Comparison of ENCODE assay signal across 8 mouse cellular contexts in the genomic region with DNA sequence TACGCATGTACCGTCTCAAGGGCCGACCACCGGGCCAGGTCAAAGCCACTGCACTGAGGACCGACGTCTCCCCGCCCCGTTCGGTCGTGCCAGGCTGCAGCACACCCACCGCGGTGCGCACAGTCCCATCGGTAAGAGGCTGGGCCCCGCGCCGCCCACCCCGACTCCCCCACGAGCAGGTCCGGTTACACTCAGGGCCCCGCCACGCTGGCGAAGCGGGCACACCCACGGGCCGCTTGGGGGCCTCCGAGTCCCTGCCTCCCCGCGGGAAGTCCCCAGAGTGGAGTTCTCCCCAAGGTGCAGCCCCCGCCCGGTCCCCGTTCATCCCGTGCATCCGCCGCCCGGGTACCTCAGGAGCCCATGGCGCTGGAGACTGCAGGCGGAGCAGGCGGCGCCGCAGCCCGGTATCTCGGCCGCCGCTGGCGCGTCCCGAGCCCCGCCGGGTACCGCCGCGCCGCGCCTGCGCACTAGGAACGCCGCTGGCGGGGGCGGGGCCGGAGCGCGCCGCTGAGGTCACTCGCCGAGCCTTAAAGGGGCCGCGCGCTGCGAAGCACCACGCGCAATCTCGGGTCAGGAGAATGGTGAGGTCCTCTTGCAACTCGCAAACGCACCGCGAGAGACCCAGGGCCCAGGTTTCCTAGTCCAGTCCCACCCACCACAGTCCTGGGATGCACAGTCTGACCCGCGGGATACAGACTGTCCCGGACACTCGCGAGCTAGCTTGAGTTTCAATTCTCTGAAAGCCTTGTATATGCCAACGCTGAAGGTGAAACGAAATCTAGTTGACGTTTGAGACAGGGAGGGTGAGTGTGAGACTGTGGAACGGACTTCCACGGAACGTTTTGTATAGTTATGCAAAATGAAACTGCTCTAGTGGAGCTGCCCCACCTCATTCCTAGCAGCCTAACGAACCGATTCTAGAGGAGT. TPM values are rescaled to one million over a fixed set of nuclear protein-coding genes. Genes with fewer than 3 reads are reported as not detected.
DNase-seq lines count a peak whose midpoint lies in the region; ATAC-seq lines count a peak whose summit lies in the region.

A gene (minus strand): TSS at position 734 of the 927 bp plus-strand sequence.

- intact Hi-C loops in left cerebral cortex, postnatal 10 days (cut with DNase I), result loop anchor here (5.0 kb wide), 1 partner anchor 39 kb away; no protein-coding TSS in a partner anchor

- under 1% methylated on average over 90 of the region's 90 CpGs for WGBS in intestine, embryonic 14.5 days

- peak within 1 kb of the TSS; percentile 70 for H3K4me2 ChIP-seq in intestine, embryonic 14.5 days (ENCODE audit: low read length)

- DNase-seq in adrenal gland, adult 2 months, result peak; percentile 94
- peak; percentile 94 for DNase-seq in embryo, embryonic 11 days
- peak; percentile 86 for DNase-seq in gastrocnemius, postnatal 25 days
- peak; percentile 90 for DNase-seq in intestine, embryonic 14.5 days (ENCODE audit: low spot score)
- DNase-seq in left cerebral cortex, postnatal 10 days (ENCODE audit: extremely low spot score in 1 of 2, low spot score in 2 of 2), result peak; percentile 79 to 91
- peak; percentile 84 for DNase-seq in right cerebral cortex, postnatal 14 days
- DNase-seq in urinary bladder, postnatal 25 days (ENCODE audit: low spot score), result peak; percentile 83

- H3K27ac ChIP-seq in intestine, embryonic 14.5 days (ENCODE audit: low read depth), result peak within 1 kb of the TSS; percentile 62; the same call in 1 of the 2 replicates

- H3K4me3 ChIP-seq in intestine, embryonic 14.5 days (ENCODE audit: low read depth, low read length), result peak within 1 kb of the TSS; percentile 90

- H3K27me3 ChIP-seq in intestine, embryonic 14.5 days (replicated peaks; ENCODE audit: control insufficient read depth, insufficient read depth, low read length), result peaks cover 11% of the 10 kb centered on the region; the same call in 1 of the 2 replicates

- H3K9me3 ChIP-seq in intestine, embryonic 14.5 days (ENCODE audit: control insufficient read depth, low read length), result no peaks in the 10 kb centered on the region

- peak; percentile 83 for ATAC-seq in intestine, embryonic 14.5 days (replicated peaks; ENCODE audit: low FRiP score, low TSS enrichment, low read depth)
- peak; percentile 65 for ATAC-seq in megakaryocyte progenitor cell, adult 5-6 weeks (replicated peaks; ENCODE audit: poor library complexity)

- H3K36me3 ChIP-seq in intestine, embryonic 14.5 days (ENCODE audit: control insufficient read depth, insufficient read depth, low read length), result no peaks in the 10 kb centered on the region

- H3K4me1 ChIP-seq in intestine, embryonic 14.5 days (replicated peaks; ENCODE audit: control insufficient read depth, insufficient read depth, low read length), result peaks cover 30% of the 10 kb centered on the region

- peak within 1 kb of the TSS; percentile 82 for H3K9ac ChIP-seq in intestine, embryonic 14.5 days (ENCODE audit: low read length)

RNA-seq across cellular contexts. Expression of the gene that starts here (rescaled TPM):
- total RNA-seq in adrenal gland, adult 2 months (2021), result 10 to 100 TPM; 61.5 to 66.3 TPM
- 255 and 262 TPM in 2 replicates for polyA plus RNA-seq in adrenal gland, adult 2 months (2012; rRNA removed)
- 10 to 100 TPM; 28.4 to 30.4 TPM for total RNA-seq in gastrocnemius, postnatal 25 days (2021)
- 53.0 and 56.6 TPM in 2 replicates for polyA plus RNA-seq in intestine, embryonic 14.5 days (2014; fragmentation: Nextera tagmentation; extraction: Ambion mirVana)
- 10 to 100 TPM; 51.2 to 54.0 TPM for total RNA-seq in left cerebral cortex, postnatal 10 days (2021)
- total RNA-seq in megakaryocyte progenitor cell, adult 5-6 weeks (2015), result 12.0 and 12.2 TPM in 2 replicates
- 4.0 and 4.3 TPM in 2 replicates for total RNA-seq in megakaryocyte progenitor cell, adult 5-6 weeks (2017)

Comparison
In these comparisons a context has a peak if more than half of its experiments do, and no peak if none do; other contexts are left out.
1. Peak in every context shown above with its lines: DNase-seq, ATAC-seq, H3K4me3 ChIP-seq and H3K27ac ChIP-seq.